Mouse (Mus musculus) neural tube, embryonic 12.5 days (tissue): ENCODE measurements around the gene Lrfn4. TPM values are rescaled to one million over a fixed set of nuclear protein-coding genes. Genes with fewer than 3 reads are reported as not detected.

Source experiments
- ATAC-seq: fragments of 200-750 bp; cut with Nextera tagmentation; 2 replicates; pipeline ENCODE4 v1.8.0; 2017; ENCODE audit warnings: low read depth, mild to moderate bottlenecking, moderate TSS enrichment, moderate library complexity; ENCODE audit not compliant: low FRiP score
- H3K27ac ChIP-seq: fragments of 300-500 bp; sonication (generic); 2 replicates; pipeline ENCODE4 v1.5.1; 2016
- H3K27me3 ChIP-seq: fragments of 300-500 bp; sonication (generic); replicated peaks from 2 replicates; pipeline ENCODE4 v1.6.1; 2016; ENCODE audit warnings: mild to moderate bottlenecking
- H3K36me3 ChIP-seq: fragments of 300-500 bp; sonication (generic); 2 replicates; pipeline ENCODE4 v1.6.1; 2016; ENCODE audit warnings: mild to moderate bottlenecking
- H3K4me1 ChIP-seq: fragments of 300-500 bp; sonication (generic); 2 replicates; pipeline ENCODE4 v1.6.1; 2016
- H3K4me2 ChIP-seq: fragments of 300-500 bp; sonication (generic); replicated peaks from 2 replicates; pipeline ENCODE4 v1.6.1; 2016; ENCODE audit warnings: mild to moderate bottlenecking
- H3K4me3 ChIP-seq: fragments of 300-500 bp; sonication (generic); 2 replicates; pipeline ENCODE4 v1.5.1; 2016
- H3K9ac ChIP-seq: fragments of 300-500 bp; sonication (generic); 2 replicates; pipeline ENCODE4 v1.6.1; 2016; ENCODE audit warnings: mild to moderate bottlenecking
- H3K9me3 ChIP-seq: fragments of 300-500 bp; sonication (generic); 2 replicates; pipeline ENCODE4 v1.6.1; 2016; ENCODE audit warnings: mild to moderate bottlenecking
- WGBS: fragments of 180-500 bp; shearing (Covaris S2); methylation state at CpG from one replicate; pipeline ENCODE4 v1.1.7; 2016; 5-methylcytosine and 5-hydroxymethylcytosine counted together
- polyA plus RNA-seq: library from polyadenylated mRNA; unstranded; fragments of >200 nt; fragmentation: Nextera tagmentation; extraction: Ambion mirVana; gene quantifications from 2 replicates; pipeline ENCODE4 v1.2.1, GENCODE M21; 2016

Gene Lrfn4
- polyA plus RNA-seq, 1 experiment from 2014 or later = 17.9 TPM

DNA sequence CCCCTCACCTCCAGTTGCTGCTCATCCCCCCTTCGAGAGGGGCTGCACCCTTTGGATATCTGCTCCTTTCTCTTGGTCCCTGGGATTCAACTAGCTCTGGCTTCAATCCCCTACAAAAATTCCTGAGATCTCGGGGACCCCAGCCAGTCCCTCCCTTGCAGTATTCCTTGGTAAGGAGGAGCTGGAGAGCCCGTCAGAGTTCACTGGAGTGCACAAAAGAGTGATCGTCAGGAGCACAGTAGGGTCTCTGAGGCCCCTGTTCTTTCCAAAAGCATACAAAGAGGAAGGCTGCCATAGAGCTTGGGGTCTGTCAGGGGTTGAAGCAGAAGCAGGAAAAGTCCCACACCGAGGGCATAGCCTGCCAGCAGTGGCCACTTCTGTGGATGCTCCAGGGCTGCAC is 7.3 kb upstream of the Lrfn4 start:
- H3K27ac ChIP-seq = no peak overlapping the region
- no peaks in the 10 kb centered on the region for H3K27me3 ChIP-seq
- no peak for ATAC-seq
- 75% methylated on average over 5 of the region's 5 CpGs for WGBS
- peaks cover 20% of the 10 kb centered on the region for H3K4me1 ChIP-seq
- H3K4me3 ChIP-seq = no peak overlapping the region
- H3K9ac ChIP-seq = no peak overlapping the region
- no peaks in the 10 kb centered on the region for H3K9me3 ChIP-seq
- H3K36me3 ChIP-seq = peaks cover 41% of the 10 kb centered on the region
- H3K4me2 ChIP-seq = no peak overlapping the region

DNA sequence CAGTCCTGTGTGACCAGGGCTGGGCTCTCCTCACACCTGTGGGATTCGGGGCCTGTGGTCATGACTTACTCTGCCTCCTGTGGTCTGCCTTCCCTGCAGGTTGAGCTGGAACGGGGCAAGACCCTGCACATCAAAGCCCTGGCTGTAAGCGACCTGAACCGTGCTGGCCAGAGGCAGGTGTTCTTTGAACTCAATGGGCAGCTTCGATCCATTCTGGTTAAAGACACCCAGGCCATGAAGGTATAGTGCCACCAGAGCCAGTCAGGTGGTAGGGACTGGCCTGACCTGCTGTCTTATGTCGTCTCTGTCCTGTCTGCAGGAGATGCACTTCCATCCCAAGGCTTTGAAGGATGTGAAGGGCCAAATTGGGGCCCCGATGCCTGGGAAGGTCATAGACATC is 5.3 kb upstream of the Lrfn4 start:
- Histone ChIP-seq H3K27ac (no peak overlapping the region), H3K4me3 (no peak overlapping the region), H3K9me3 (no peaks in the 10 kb centered on the region), H3K4me2 (no peak overlapping the region), H3K36me3 (peaks cover 41% of the 10 kb centered on the region), H3K4me1 (peaks cover 21% of the 10 kb centered on the region), H3K27me3 (no peaks in the 10 kb centered on the region; the same call in 1 of the 2 replicates), H3K9ac (no peak overlapping the region)
- no peak for ATAC-seq
- WGBS = 92% methylated on average over 7 of the region's 7 CpGs

DNA sequence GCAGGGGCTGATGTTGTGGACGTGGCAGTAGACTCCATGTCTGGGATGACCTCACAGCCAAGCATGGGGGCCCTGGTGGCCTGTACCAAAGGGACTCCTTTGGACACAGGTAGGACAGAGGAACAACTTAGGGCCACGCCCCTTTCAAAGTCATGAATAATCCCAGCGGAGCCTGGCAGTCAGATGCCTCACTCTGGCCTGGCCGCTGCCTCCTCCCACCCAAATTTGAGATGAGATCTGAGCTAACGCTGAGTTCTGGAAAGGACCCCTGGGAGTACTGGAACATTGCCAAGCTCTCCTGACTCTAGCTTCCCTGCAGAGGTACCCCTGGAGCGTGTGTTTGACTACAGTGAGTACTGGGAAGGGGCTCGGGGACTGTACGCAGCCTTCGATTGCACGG is 4.0 kb upstream of the Lrfn4 start:
- Histone ChIP-seq H3K27ac (no peak overlapping the region), H3K9ac (no peak overlapping the region), H3K36me3 (peaks cover 41% of the 10 kb centered on the region), H3K9me3 (no peaks in the 10 kb centered on the region), H3K4me2 (no peak overlapping the region), H3K27me3 (no peaks in the 10 kb centered on the region; the same call in 1 of the 2 replicates), H3K4me1 (peaks cover 17% of the 10 kb centered on the region), H3K4me3 (no peak overlapping the region)
- no peak for ATAC-seq
- WGBS = 83% methylated on average over 10 of the region's 10 CpGs

DNA sequence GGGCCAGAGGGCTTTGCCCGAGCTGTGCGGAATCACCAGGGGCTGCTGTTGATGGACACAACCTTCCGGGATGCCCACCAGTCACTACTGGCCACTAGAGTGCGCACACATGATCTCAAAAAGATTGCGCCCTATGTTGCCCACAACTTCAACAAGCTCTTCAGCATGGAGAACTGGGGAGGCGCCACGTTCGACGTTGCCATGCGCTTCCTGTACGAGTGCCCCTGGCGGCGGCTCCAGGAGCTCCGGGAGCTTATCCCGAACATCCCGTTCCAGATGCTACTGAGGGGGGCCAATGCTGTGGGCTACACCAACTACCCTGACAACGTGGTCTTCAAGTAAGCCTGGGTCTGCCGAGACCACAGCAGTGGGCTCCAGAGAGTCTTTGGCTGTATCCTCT is 2.7 kb upstream of the Lrfn4 start:
- no peak overlapping the region for H3K9ac ChIP-seq
- H3K4me3 ChIP-seq = no peak overlapping the region
- no peaks in the 10 kb centered on the region for H3K9me3 ChIP-seq
- peaks cover 25% of the 10 kb centered on the region for H3K4me1 ChIP-seq
- H3K4me2 ChIP-seq = no peak overlapping the region
- peaks cover 41% of the 10 kb centered on the region for H3K36me3 ChIP-seq
- WGBS = 33% methylated on average over 18 of the region's 18 CpGs
- H3K27me3 ChIP-seq = no peaks in the 10 kb centered on the region; the same call in 1 of the 2 replicates
- no peak overlapping the region for H3K27ac ChIP-seq
- no peak for ATAC-seq

DNA sequence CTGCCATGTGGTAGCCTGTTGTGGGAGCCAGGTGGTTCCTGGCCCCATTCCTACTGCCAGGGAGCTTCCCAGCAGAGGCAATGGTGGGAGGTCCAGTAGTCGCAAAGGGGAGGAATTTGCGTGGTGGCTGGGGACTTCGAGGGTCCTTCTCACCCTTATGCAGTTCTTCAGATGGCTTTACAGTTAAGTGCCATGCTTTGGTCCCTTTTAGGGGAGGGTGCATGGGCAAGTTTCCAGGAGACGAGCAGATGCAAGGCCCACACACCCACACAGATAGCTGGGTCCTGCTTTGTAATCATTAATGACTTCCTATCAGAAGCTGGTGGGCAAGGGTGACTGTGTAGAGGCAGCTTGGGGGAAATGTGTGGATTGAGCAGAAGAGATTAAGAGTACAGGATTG is 1.1 kb upstream of the Lrfn4 start:
- peak overlapping the region; percentile 85 for H3K4me2 ChIP-seq
- H3K4me1 ChIP-seq = peaks cover 40% of the 10 kb centered on the region
- no peaks in the 10 kb centered on the region; the same call in 1 of the 2 replicates for H3K27me3 ChIP-seq
- 0 out of 2 replicates have a peak overlapping the region, but pooled peaks have one; percentile 13 for H3K9ac ChIP-seq
- no peak overlapping the region for H3K27ac ChIP-seq
- WGBS = 41% methylated on average over 4 of the region's 4 CpGs
- no peaks in the 10 kb centered on the region for H3K9me3 ChIP-seq
- H3K36me3 ChIP-seq = peaks cover 41% of the 10 kb centered on the region
- H3K4me3 ChIP-seq = no peak overlapping the region
- ATAC-seq = no peak

DNA sequence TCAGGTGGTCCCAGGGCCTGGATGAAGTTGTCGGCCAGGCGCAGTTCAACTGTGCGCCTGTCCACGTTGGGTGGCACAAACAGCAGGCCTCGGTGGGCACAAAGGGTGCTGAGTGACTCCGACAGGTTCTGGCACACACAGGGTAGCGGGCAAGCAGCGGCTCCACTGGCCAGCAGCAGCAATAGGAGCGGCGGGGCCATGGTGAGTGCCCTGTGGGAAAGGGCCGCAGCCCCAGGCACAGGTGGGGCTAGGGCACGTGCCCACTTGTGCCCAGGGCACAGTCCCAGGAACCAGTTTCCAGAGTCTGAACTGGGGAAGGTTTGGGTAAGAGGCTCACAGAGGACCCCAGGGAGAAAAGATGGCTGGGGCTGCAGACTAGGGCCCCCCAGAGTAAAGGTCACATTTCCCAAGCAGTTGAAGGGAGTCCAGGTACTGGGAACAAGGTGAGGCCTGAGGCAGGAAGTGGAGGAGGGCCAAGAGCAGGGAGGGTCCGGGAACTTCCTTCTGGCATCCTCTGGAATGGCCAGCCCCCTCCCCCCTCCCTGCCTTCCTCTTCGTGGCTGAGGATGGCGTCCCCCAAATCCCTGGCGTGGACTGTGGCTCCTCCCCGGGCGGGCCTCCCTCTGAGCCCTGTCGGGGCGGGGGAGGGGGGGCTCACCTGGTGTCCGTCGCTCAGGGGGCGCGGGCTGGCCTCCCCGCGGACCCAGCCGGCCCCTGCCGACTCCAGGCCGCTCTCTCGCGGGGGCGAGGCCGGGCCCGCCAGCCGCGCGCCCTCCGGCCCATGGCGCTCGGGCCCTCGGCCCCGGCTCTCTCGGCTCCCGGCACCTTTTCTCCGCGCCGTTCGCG is 939 bp downstream of the Lrfn4 start:
- peak; percentile 8 for ATAC-seq
- H3K27ac ChIP-seq = peak overlapping the region; percentile 83
- WGBS = 20% methylated on average over 42 of the region's 49 CpGs
- H3K4me3 ChIP-seq = peak overlapping the region; percentile 96
- peaks cover 40% of the 10 kb centered on the region for H3K4me1 ChIP-seq
- H3K4me2 ChIP-seq = peak overlapping the region; percentile 85
- H3K9me3 ChIP-seq = no peaks in the 10 kb centered on the region
- peaks cover 31% of the 10 kb centered on the region for H3K36me3 ChIP-seq
- H3K9ac ChIP-seq = peak overlapping the region; percentile 98
- H3K27me3 ChIP-seq = no peaks in the 10 kb centered on the region; the same call in 1 of the 2 replicates

DNA sequence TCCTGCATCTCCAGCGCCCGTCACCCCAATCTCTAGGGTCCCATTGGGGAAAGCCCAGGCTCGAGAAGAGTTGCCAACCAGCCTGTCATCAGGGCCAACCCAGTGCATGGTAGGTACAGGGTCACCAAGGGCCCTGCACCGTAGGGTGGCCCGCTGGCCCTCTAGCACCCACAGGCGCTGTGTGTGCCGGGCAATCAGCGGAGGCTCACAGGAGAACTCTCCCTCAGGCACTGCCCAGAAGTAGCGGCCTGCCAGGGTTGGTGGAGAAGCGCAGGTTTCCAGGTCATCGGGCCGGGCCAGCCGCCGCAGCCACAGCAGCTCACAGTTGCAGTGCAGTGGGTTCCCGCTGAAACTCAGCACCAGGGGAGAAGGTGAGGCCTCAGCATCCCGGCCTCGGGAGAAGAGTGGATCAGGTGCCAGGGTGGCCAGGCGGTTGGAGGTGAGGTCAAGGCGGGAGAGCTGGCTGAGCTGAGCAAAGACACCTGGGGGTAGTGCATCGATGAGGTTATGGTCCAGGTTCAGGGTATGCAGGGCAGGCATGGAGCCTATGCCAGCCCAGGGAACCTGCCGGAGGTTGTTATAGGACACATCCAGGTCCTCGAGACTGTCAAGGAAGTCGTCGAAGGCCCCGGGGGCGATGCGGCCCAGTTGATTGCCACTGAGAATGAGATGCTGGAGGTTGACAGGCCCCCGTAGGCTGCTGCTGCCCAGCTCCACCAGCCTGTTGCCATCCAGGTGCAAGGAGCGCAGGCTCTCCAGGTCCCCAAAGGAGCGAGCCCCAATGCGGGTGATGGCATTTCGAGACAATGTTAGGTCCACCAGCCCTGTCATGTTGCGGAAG is 1.8 kb downstream of the Lrfn4 start:
- peaks cover 31% of the 10 kb centered on the region for H3K36me3 ChIP-seq
- ATAC-seq = no peak
- peak overlapping the region; percentile 98; the same call in 1 of the 2 replicates for H3K9ac ChIP-seq
- H3K27ac ChIP-seq = no peak overlapping the region
- H3K27me3 ChIP-seq = no peaks in the 10 kb centered on the region; the same call in 1 of the 2 replicates
- no peaks in the 10 kb centered on the region for H3K9me3 ChIP-seq
- peak overlapping the region; percentile 85 for H3K4me2 ChIP-seq
- 91% methylated on average over 33 of the region's 33 CpGs for WGBS
- H3K4me1 ChIP-seq = peaks cover 40% of the 10 kb centered on the region
- peak overlapping the region; percentile 96 for H3K4me3 ChIP-seq

DNA sequence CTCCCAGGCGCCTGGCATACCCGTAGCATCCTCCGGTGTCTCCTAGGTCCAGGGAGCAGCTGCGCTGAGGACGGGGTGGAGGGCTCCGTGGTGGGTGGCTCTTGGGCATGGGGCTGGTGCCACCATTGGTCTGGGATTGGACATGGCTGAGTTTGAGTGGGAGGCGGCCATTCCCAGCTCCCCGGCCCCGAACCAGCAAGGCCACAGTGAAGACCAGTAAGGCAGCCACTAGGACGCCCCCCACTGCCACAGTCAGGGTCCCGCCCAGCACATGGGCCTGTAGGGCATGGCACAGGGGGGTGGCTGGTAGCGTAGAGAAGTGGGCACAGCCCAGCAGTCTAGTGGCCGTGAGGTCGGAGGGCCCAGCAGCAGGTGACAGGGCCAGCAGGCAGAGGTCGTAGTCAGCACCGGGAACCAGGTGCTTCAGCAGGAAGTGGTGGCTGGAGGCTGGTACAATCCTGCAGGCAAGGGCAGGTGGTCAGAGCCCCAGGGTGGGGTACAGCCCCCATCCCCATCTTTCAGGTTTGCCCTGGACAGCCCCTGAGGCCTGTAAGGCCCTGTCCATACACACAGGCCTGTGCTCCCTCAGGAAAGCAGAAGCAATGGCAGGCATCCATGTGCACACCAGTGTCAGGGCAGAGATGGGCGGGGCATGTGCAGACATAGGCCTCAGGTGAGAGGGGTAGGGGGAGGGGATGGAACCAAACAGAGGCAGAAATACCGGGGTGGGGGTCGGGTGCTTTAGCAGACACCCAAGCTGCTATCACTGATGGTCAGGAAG is 3.1 kb downstream of the Lrfn4 start:
- Histone ChIP-seq H3K36me3 (peaks cover 31% of the 10 kb centered on the region), H3K4me1 (peaks cover 40% of the 10 kb centered on the region), H3K9me3 (no peaks in the 10 kb centered on the region), H3K4me2 (peak overlapping the region; percentile 18; the same call in 1 of the 2 replicates), H3K27ac (no peak overlapping the region), H3K27me3 (no peaks in the 10 kb centered on the region; the same call in 1 of the 2 replicates), H3K4me3 (no peak overlapping the region), H3K9ac (peak overlapping the region; percentile 21; the same call in 1 of the 2 replicates)
- ATAC-seq = no peak
- 91% methylated on average over 19 of the region's 19 CpGs for WGBS

DNA sequence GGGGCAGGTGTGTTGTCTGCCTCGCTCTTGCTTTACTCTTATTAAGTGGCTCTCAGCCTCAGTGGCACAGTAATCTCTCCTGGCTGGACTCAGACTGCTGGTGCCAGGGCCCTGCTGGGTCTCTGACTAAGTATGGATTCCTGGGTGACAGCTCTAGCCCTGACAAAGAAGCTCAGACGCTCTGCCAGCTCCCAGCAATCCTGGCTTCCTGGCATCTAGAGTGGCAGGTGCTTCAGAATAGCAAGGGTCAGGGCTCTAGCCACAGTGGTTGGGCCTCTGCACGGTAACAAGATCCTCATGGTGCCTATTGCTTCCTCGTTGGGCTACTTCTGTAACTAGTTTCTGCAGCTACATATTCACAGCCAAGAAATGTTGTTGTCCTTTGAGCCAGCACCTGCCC is 5.4 kb downstream of the Lrfn4 start:
- Histone ChIP-seq H3K27me3 (no peaks in the 10 kb centered on the region), H3K27ac (no peak overlapping the region), H3K36me3 (peaks cover 31% of the 10 kb centered on the region), H3K4me1 (peaks cover 31% of the 10 kb centered on the region), H3K9ac (no peak overlapping the region), H3K9me3 (no peaks in the 10 kb centered on the region), H3K4me3 (no peak overlapping the region), H3K4me2 (no peak overlapping the region)
- no peak for ATAC-seq
- 70% methylated on average over 4 of the region's 4 CpGs for WGBS

DNA sequence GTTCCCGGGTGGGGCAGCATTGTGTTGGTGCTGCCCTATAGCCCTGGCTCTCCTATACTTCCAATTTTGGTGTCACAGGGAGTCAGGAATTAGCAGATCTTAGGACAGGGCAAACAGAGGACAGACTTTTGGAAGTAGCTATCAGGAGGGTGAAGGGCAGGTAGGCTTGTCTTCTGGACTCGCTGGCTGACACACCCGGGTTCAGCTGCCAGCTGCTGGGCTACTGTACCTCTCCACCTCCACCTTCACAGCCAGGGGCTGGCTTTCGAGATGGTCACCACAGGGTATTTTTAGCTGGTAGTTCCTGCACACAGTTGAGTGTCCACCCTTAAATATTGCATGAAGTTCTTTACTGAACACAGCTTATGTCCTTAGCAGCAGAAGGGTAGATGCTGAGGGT is 7.0 kb downstream of the Lrfn4 start:
- H3K27me3 ChIP-seq = no peaks in the 10 kb centered on the region
- no peaks in the 10 kb centered on the region for H3K9me3 ChIP-seq
- H3K9ac ChIP-seq = no peak overlapping the region
- peaks cover 25% of the 10 kb centered on the region for H3K4me1 ChIP-seq
- H3K27ac ChIP-seq = no peak overlapping the region
- 89% methylated on average over 4 of the region's 4 CpGs for WGBS
- H3K36me3 ChIP-seq = peaks cover 26% of the 10 kb centered on the region
- no peak overlapping the region for H3K4me3 ChIP-seq
- H3K4me2 ChIP-seq = no peak overlapping the region
- ATAC-seq = no peak

DNA sequence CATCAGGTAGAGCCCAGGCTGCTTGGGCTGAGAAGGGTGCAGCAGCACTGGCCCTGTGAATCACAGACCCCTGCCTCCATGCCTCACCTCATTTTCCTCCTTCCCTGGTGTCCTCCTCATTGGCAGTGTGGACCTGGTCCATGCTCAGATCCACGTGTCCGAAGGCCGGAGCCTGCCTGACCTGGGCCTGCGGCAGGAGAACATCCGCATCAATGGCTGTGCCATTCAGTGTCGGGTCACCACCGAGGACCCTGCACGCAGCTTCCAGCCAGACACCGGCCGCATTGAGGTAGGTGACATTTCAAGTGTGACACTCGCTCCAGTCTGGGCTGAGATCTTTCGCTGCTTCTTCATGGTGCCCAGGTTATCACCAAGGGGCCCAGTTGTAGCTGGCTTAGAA is 8.1 kb downstream of the Lrfn4 start:
- H3K4me2 ChIP-seq = no peak overlapping the region
- no peak for ATAC-seq
- H3K9me3 ChIP-seq = no peaks in the 10 kb centered on the region
- peaks cover 14% of the 10 kb centered on the region for H3K4me1 ChIP-seq
- WGBS = 92% methylated on average over 12 of the region's 12 CpGs
- no peak overlapping the region for H3K27ac ChIP-seq
- H3K4me3 ChIP-seq = no peak overlapping the region
- H3K36me3 ChIP-seq = peaks cover 15% of the 10 kb centered on the region
- no peaks in the 10 kb centered on the region for H3K27me3 ChIP-seq
- H3K9ac ChIP-seq = no peak overlapping the region
